Mouse (Mus musculus) CD8-positive naive resting alpha-beta T cell, adult 2 months (primary cell): ENCODE data around the gene Cnnm2.

Experiments
- DNase-seq, 2 experiments: peaks; one replicate each; pipeline ENCODE4 v3.0.0; 2022; ENCODE audit warnings: low read depth in 2 of 2, low spot score in 2 of 2

Gene Cnnm2

DNA sequence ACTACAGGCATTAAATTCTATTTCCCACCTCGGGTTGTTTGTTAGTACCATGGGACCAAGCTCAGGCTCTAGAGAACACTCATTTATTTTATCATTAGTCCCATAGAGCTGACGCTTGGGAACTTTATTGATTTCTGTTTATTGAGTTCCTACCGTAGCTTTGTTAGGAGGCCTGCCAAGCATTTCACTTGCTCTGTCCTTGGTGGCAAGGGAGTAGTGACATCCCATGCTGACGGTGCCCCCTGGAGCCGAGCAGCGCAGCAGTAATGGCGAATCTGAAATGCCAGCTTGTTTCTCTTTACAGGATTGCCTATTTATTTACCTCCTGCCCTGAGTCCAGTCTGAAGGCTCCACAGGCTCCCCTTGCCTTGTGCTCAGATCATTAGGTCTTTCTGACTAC is 84.7 kb downstream of the Cnnm2 start:
- no peak for DNase-seq

DNA sequence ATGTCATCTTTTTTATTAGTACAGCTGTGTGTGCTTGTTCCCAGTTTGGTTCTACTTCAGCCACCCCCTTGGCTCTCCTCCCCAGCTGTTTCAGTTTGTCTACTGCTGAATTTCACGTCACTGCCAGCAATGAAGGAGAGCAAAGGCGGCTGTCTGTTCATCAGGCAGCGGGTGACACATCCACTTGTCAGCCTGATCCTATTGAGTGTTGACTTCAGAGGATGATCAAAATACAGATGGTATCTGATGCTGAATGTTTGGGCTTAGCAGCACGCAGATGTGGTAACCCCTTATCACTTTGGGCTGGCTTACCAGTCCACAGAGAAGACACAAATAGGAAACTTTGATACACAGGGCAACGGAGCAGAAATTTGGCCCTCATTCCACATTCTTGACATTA is 85.1 kb downstream of the Cnnm2 start:
- DNase-seq = no peak

DNA sequence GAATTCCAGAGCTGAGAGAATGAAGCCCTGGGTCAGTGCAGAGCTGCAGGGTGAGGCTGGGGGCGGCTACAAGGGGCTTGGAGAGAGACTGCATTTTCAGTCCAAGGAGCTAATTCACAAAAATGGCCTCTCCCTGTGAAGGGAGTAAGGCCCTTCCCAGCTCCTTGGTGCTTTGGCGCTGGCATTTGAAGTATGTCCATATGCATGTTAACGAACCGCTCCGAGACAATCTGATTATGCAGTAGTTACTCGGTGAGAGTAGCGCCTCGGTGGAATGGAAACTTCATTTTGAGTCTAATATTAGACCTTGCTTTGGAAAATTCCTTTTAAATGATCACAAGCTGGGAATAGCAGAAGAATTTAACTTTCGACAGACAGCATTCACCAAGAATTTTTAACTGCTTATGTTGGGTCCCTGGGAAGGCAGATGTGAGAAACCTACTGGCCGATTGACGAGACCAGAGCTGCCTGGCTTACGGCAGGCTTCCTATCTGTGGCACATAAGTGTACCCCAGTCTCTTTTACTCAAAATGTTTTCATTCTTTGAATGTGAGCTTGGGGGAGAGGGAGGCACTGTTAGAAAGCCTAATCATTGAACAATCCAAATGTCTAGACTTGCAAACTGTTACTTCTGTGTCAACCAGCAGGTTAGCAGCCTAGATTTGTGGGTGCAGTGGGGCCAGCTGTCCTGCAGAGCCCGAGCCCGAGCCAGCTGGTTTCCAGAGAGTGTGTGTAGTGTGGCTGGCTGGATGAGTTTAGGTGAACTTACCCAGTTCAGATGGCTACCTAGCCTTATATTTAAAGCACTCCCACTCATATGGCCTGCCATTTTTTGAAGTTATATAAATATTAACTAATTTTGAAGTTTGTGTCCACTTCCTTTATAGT is 87.2 kb downstream of the Cnnm2 start:
- no peak for DNase-seq

DNA sequence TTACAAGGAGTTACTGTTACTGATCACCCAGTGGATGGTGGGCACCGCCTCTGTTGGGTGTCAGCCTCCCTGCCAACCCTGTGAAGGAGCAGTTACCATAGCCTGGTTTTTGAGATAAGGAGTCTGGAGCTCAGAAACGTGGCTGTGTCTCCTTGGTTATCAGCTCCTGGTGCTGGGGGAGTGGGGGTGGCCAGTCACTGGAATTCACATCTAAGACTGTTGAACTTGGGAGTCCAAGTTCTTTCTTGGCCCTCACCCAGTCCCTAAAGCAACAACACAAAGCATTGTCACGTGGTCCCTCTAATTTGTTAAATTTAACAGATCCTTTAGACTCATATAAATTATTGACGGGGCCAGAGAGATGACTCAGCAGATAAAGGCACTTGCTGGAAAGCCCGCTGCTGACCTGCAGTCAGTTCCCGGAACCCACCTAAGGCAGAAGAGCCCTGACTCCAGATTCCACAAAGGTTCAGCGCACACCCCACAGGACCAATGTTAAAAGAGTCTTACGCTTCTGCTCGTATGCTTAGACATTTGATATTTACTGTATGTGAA is 88.1 kb downstream of the Cnnm2 start:
- no peak for DNase-seq

DNA sequence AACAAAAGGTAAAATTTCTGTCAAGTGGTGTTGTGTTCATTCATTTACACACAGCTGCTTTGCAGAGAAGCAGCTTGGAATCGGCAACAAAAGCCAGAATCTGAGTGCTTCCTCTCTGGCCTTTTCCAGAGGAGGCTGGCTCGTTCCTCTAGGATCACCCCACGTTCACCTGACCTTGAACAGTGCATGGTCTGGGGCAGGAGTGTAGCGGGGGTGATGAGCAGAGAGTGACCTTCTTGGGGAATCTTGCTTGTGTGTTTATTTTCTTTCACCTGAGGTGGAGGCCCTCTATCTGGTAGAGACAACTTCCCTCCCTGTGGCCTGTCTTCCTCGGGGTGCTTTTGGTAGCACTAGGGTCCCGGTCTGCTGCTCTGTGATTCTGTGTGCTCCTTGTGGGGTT is 94.8 kb downstream of the Cnnm2 start:
- DNase-seq = no peak

DNA sequence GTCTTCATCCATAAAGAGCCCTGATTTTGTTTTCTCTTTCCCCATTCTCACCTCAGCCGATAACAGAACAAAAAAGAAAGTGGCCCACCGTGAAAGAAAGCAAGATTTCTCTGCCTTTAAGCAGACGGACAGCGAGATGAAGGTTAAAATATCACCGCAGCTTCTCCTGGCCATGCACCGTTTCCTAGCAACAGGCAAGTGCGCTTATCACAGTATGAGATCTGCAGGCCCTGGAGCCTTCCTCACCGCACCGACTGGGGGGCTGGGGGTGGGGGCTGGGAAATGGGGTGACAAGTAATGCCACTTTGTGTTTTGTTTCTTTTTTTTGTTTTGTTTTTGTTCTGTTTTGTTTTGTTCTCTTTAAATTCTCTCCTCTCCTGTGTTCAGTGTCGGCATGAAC is 95.4 kb downstream of the Cnnm2 start:
- no peak for DNase-seq

DNA sequence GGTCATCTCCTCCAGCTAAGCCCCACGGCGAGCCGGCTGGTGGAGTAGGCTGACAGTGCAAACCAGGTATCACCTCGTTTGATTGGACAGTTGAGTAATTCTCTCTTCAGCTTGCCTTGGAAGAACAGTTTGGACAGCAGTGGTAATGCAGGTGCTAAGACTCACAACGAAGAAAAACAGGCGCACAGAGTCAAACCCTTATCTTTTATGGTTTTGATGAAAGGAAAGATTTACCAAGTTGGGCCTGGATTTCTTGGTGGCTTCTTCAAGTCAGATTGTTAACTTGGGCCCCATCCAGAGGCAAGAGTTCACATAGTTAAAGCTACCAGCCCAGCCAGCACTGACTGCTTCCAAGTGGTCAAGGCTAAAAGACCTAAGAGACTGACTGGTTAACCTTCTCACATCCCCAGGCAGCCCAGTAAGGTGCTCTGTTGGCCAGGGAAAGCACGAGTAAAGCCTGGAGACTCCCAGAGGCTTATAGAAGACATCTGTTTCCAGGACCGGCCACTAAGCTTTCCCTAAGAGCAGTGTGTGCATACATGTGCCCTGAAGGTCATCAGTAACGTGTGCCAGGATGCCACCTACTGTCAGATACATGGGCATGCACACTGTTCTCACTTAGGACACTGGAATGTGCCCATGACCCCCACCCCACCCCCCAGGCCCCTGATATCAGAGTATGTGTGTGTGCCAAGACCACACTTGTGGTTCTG is 96.0 kb downstream of the Cnnm2 start:
- no peak for DNase-seq

DNA sequence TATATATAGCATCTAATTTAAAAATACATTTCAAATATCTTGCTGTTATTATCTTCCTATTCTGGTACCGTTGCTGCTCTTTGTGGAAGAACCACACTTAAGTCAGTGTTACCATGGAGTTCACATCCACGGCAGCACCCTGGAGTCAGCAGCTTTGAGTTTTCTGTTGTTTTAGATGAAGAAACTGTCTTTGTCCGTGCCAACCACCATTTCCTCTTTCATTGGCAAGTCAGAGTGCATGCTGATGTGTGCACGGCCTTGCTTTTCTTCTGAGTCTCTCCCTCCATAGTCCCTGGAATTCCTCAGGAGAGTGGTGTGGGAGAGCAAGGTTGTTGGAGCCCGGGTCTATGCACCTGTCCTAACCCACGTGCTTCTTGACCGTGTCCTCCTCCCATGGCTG is 96.8 kb downstream of the Cnnm2 start:
- DNase-seq = no peak

DNA sequence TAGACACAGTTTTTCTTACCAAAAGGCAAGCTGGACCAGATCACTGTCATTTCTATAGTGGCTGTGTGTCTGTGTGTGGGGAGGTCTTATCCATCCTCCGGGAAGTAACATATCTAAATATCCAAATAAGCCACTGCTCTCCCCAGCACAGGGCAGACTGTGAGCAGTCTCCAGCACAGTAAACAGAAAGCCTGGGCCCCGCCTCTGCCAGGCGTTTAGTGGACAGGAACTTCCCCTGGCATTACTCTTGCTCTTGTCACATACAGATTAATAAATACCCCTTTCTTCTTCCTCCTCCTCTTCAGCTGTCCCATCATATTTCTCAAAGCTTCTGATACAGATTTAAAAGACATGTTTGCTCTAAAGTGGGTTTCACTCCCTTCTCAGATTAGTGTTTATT is 101.2 kb downstream of the Cnnm2 start:
- no peak for DNase-seq

DNA sequence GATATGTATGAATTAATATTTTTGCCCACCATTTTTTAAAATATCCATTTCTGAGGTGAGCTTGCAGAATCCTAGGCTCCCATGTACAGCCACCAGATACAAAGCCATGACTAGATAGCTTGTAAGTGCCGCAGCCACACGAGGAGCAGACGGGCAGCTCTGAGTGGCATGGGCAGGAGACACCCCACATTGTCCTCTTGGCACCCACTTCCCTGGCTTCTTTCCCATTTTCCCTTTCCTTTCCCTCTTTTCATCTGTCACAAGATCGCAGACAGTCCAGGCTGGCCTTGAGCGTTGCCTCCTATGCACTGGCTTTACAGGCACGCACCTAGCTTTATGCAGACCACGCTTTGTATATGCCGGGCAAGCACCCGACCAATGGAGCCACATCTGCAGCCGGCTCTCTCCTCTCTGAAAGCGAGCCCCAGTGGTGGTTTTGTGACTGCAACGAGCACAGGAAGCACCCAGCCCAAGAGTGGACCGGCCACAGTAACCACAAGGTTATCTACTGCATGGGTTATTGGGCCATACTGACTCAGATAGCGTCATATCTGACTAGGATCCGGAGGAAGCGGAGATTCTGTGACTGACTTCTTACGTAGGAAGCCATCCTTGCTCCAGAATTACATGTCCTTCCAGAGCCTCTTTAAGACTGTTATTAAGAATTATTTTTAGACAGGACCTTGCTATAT is 102.0 kb downstream of the Cnnm2 start:
- no peak for DNase-seq

DNA sequence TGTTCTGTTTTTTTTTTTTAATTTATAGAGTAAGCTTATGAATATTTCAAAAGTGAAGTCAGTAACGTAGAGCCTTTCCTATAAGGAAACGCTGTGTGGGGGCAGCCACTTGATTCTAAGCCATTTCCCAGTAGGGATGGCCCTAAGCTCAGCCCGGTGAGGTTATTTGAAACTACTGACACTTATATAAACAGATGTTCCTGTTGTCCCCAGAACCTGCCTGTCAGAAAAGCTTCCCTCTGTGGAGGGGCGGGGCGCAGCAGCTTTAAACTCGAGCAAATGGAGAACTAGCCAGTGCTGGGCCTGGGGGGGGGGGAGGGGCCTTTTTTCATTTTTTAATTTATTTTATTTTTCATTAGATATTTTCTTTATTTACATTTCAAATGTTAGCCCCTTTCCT is 102.7 kb downstream of the Cnnm2 start:
- no peak for DNase-seq

DNA sequence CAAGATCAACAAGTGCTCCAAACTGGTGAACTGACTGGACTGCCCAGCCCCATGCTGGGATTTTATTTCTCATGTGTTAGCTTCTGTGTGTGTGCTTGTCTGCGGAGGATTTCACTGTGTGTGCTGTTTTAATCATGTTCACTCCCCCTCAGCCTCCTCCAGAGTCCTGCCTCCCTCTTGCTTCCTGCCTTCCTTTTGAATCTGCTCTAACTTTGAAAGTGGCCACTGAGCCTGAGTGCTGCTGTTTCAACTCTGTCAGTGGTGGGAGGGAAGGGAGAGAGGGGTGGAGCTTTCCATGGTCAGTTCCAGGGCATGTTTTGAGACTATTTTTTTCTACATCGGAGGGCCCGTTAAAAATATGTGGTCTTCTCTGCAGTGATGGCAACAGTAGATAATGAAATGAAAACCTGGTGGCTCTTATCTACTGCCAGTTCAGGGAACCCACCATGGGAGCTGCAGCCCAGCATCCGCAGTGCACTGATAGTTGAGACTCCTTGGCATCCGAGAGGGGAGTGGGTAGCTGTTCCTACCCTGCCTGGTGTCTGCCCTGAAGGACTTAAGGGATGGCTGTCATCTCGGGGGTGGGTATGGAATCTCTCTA is 103.4 kb downstream of the Cnnm2 start:
- DNase-seq = no peak

DNA sequence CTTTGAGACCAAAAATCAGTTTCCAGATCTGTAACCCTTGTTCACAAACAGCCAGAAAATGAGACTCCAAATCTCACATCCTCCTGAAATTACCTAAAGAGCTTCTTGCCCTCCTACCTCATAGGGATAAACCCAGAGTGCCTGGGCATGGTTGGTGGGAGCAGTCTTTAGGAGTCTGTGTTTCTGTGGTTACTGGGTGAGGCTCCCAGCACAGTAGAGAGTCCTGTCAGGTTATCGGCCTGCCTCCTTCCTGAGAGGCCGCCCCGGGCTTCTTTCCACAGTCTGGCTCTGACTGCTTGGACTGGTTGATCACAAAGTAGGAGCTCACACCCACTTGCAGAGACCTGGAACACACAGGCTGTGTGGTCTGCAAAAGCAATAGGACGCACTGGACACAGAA is 104.0 kb downstream of the Cnnm2 start:
- no peak for DNase-seq

DNA sequence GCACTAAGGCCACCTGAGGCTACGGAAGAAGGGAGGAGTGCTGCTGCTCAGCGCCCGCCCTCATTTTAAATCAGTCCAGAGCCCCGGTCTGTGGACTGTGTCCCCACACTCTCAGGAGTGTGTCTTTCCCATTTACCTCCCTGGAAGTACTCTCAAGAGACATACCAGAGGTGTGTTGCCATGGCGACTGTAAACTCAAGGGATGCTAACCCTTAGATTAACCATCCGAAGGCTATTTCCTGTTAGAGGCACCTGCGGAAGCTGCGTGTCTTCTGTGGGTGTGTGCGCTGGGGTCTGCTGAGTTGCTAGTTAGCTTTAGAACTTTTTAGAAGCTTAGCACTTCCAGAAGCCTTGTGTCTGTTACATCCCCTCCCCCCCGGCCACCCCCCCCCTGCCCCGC is 107.7 kb downstream of the Cnnm2 start:
- peak in 1 of 2 experiments; percentile 18 for DNase-seq

DNA sequence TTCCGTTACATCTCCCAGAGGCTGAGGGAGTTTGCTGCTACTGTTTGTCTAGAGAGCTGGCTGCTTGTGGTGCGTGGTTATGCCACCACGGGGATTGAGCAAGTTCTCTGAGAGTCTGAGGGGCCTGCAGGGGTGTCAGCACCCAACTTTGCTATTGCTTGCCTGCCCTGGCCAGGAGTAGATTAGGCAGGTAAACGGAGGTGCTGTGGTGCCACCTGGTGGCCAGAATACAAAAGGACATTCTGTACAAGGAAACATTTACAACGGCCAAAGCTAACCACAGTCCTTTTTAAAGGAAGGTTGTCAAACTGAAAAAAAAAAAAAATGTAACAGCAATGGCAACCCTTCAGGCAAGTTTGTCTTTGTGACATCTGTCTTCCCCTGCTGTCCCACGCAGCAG is 108.1 kb downstream of the Cnnm2 start:
- DNase-seq = peak; percentile 70 to 75

DNA sequence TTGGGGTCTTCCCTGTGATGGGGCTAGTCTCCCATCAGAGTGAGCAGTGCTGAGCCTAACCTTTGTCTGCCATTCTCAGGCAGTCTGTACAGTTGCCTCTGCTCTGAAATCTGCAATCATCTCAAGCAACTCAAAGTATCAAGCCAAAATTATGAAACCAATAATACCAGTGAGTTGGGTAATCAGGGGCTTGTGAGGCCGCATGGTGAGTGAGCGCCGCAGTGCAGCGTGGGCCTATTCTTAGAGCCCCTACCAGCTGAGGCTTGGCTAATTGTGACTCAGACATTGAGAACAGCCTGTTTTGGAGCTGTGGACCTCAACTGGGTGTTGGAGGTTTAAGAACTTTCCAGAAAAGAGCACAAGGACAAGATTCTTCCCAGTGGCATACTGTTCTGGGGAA is 109.7 kb downstream of the Cnnm2 start:
- no peak for DNase-seq

DNA sequence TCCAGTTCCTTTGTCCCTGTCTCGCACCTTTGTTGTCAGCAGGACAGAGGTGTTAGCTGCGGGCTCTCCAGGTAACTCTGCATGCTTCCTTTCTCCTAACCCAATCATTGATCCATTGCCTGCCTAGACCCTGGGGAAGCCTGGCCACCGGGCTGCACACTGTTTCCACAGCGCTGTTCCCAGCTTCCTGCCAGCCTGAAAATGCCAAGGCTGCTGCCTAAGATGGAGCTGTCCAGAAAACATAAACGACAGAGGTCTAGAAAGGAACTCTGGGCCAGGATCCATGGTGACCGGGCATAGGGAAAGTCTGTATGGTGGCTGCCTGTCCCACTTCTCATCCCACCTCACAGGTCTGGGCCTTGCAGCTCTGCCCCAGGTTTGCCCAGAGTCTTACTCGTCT is 110.3 kb downstream of the Cnnm2 start:
- DNase-seq = no peak

DNA sequence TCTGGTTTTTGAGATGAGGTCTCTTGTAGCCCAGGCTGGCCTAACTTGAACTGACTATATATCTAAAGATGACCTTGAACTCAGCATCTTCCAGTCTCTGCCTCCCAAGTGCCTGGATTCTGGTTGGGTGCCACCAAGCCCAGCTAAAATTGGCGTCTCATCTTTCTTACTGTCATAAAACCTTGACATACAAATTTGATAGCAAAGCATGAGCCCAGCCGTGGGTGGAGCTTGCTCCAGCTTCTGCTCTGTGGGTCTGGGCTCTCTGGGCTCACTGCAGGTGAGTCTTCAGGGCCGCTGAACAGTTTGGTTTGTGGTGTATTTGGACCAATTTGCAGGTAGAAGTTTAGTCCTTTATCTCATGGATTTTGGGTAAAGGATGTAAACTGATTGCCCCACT is 112.5 kb downstream of the Cnnm2 start:
- no peak for DNase-seq

DNA sequence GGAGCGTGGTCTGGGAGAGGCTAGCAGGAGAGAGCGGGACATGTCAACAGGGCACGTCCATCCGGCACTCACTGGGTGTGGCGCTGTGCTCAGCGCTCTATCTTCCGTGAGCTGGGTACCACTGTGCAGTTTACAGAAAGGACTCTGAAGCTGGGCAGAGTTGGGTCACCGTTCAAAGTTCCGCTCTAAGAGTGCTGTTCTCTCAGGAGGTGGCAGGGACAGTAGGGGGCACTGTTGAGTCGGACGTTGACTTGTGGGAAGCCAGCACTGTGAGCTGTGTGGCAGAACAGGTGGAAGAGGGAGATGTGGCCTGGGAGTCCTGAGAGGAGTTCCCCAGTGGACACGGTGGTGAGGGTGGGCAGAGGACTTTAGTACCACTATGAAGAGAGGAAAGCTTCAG is 114.4 kb downstream of the Cnnm2 start:
- DNase-seq = peak; percentile 73 to 82

DNA sequence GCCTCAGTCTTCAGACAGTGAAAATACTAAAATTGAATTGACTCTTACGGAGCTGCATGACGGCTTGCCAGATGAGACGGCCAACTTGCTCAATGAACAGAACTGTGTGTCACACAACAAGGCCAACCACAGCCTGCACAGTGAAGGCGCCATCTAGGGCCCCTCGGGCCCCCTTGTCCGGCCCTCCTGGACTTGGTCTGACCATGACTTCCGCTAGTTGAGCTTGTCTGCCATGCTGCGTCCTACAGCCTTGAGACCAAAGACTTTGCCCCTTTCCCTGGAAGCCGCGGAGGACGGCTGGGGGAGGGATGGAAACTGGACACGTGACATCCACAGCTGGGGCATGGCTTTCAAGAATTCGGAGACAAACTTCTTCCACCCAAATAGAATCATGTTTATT is 116.5 kb downstream of the Cnnm2 start:
- DNase-seq = no peak

DNA sequence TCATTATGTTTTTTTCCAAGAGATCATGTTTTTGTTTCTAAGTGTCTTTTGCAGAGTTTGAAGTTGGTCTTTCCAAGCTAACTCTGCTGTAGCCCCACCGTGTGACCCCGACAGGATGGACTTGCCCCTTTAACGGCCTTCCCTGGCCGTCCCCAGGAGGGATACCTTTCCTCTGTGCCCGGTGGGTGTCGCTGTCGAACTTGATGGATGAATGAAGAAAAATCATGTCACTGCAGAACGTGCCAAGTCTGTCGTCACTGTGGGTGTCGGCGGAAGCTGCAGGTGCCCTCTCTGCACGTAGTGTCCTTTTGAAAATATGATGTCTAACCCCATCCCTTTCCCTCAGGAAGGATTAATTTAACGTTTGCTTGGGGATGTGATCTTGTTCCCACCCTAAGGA is 117.0 kb downstream of the Cnnm2 start:
- DNase-seq = peak; percentile 50 to 62
